Mouse (Mus musculus) cerebellum, postnatal 36 days (tissue): ENCODE measurements around the gene Tcf3.
A peak's percentile ranks its signal among the peaks of the same experiment; 100 is the strongest.

Source experiments
- DNase-seq, 2 experiments: peaks; one replicate each; pipeline ENCODE4 v3.0.0; 2021 to 2022; ENCODE audit warnings: mixed read lengths in 2 of 2

Tcf3 gene

GRCm38 (mm10) chr10:80385310-80385709 lies 48.1 kb downstream of the Tcf3 start:
- DNase-seq = peak in 1 of 2 experiments; percentile 46

GRCm38 (mm10) chr10:80384709-80385108 lies 48.7 kb downstream of the Tcf3 start:
- DNase-seq = no peak

- DNase-seq = no peak
Observed at GRCm38 (mm10) chr10:80384115-80384639, 49.3 kb downstream of the Tcf3 start.

DNA sequence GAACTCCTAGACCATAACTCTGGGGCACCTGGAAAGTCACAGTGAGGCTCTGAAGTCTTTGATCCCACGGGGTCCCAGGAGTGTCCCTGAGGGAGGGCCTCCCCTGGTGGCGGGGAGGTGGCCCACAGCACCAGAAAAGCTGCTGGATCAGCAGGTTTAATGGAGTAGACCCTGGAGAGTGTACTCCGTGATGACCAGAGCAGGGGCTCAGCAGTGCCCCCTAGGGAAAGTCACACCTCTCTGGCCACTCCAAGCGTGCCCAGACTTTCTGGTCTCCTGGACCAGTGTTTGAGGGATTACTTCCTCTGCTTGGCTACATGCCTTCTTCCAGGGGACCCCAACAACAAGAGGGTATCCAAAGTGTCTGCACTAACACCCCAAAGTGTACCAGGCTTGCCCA lies 50.0 kb downstream of the Tcf3 start:
- no peak for DNase-seq

- no peak for DNase-seq
Observed at GRCm38 (mm10) chr10:80382641-80383365, 50.6 kb downstream of the Tcf3 start.

DNA sequence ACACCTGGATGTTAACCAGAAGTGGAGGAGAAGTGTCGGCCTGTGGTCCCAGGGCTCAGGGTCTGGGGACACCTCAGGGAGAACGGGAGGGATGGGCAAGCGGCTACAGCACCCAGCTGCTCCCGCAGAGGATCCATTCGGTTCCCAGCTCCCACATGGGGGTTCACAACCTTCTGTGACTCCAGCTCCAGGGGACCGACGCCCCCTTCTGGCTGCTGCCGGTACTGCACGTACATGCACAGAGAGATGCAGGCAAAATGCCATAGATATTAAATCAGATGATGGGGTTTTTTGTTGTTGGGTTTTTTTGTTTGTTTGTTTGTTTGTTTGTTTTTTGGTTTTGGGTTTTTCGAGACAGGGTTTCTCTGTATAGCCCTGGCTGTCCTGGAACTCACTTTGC lies 55.7 kb downstream of the Tcf3 start:
- DNase-seq = peak in 1 of 2 experiments; percentile 51

GRCm38 (mm10) chr10:80376160-80376559 lies 57.3 kb downstream of the Tcf3 start:
- peak; percentile 95 for DNase-seq

GRCm38 (mm10) chr10:80374063-80374462 lies 59.4 kb downstream of the Tcf3 start:
- DNase-seq = peak; percentile 85 to 93

DNA sequence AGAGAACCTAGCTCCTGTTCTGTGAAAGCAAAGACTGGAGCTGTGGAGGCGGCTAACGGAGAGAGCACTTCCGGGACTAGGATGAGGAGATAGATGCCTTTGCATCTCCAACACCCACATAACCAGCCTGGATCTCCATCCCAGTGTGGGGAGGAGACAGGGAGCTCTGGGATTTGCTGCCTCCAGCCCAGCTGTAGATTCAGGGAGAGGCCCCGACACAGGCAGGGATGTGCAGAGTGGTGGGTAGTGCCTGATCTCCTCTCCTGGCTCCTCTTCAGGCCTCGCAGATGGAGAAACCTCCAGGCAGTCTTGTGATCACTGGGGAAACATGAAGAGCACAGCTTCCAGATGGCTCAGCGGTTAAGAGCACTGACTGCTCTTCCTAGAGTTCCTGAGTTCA lies 60.7 kb downstream of the Tcf3 start:
- no peak for DNase-seq

- no peak for DNase-seq
Observed at GRCm38 (mm10) chr10:80371983-80372382, 61.5 kb downstream of the Tcf3 start.

- DNase-seq = peak; percentile 67 to 69
Observed at GRCm38 (mm10) chr10:80371411-80371966, 62.0 kb downstream of the Tcf3 start.

- DNase-seq = no peak
Observed at GRCm38 (mm10) chr10:80369995-80370747, 63.3 kb downstream of the Tcf3 start.

DNA sequence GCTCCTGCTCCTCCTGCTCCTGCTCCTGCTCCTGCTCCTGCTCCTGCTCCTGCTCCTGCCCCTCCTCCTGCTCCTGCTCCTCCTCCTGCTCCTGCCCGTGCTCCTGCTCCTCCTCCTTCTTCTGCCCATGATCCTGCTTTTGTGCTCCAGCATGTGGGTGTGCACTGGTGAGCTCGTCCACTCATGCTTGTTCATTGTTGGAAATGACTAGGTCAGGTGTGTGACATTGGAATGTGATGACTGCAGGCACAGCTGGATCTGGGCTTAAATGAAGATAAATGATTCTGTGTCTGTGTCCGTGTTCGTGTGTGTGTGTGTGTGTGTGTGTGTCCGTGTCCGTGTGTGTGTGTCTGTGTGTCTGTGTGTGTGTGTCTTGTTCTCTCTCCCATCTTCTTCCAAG lies 65.1 kb downstream of the Tcf3 start:
- no peak for DNase-seq

- DNase-seq = no peak
Observed at GRCm38 (mm10) chr10:80367954-80368353, 65.5 kb downstream of the Tcf3 start.

- DNase-seq = no peak
Observed at GRCm38 (mm10) chr10:80365736-80366135, 67.7 kb downstream of the Tcf3 start.

DNA sequence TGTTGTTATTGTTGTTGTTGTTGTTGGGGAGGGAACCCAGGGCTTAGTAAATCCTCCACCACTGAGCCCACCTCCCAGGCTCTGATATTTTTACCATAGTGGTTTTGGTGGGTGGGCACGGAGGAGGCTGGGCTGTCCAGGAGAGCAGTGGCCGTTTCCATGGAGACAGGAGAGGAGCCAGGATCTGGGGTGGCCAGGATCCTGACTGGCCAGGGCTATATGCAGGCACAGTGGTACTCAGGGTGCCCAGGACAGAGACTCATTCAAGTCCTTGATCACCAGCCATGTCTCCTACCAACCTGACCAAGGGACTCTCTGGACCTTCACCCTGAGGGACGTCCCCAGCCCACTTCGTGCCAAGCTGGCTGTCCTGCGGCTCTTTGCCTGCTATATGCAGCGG lies 69.7 kb downstream of the Tcf3 start:
- DNase-seq = no peak
